Comparison of ENCODE assay signal across 15 mouse cellular contexts in the genomic region with DNA sequence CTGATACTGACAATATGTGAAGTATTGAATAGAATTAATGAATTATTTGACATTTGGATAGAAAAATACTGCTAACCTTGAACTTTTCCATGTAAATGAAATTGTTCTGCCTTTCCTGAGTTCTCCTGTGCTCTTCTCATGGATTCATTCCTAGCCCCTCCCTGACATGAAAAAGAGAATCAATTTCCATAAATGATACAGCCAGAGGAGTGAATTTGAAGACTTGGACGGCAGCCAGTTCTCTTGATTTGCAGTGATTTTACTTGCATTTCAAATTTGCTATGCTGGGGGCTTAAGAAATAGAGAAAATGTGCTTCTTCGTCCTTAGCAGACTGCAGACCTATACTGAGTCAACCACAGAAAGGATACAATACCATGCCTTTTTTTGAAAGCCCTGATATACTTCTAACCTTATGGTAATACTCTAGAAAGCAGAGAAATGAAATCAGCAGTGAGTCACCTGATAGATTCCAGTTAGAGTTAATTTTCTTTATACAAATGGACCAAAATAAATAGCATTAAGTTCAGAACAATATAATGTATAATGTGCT.
DNase-seq lines count a peak whose midpoint lies in the region; ATAC-seq and TF ChIP-seq lines count a peak whose summit lies in the region.
"Had no signal": no experiment of that assay in that cellular context is flagged by ENCODE, and none has a peak within 500 bp of the region (broad histone marks: within the 10 kb centered on the region; RNA-seq: fewer than 3 reads in every experiment).

No protein-coding gene starts in this region.

- WGBS in hindbrain, postnatal 0 days, result 54% methylated on average over 2 of the region's 2 CpGs
- WGBS in hindbrain, embryonic 13.5 days, result 58% methylated on average over 2 of the region's 2 CpGs

- no peak overlapping the region for H3K4me3 ChIP-seq in hindbrain, postnatal 0 days (ENCODE audit: low read length)
- H3K4me3 ChIP-seq in hindbrain, embryonic 13.5 days, result no peak overlapping the region
- H3K4me3 ChIP-seq: embryonic facial prominence, embryonic 13.5 days; liver, embryonic 15.5 days had no signal

- no peaks in the 10 kb centered on the region for H3K27me3 ChIP-seq in hindbrain, postnatal 0 days (ENCODE audit: insufficient read depth, low read length)
- H3K27me3 ChIP-seq in hindbrain, embryonic 13.5 days, result no peaks in the 10 kb centered on the region
- H3K27me3 ChIP-seq: embryonic facial prominence, embryonic 13.5 days; liver, embryonic 15.5 days had no signal

- intact Hi-C loops in heart, postnatal 10 days (cut with DNase I), result no loop called here

- H3K9ac ChIP-seq in hindbrain, postnatal 0 days (replicated peaks; ENCODE audit: low read length), result no peak overlapping the region
- no peak overlapping the region for H3K9ac ChIP-seq in hindbrain, embryonic 13.5 days
- H3K9ac ChIP-seq: embryonic facial prominence, embryonic 13.5 days; liver, embryonic 15.5 days had no signal

- H3K9me3 ChIP-seq in hindbrain, postnatal 0 days (ENCODE audit: low read length), result no peaks in the 10 kb centered on the region
- H3K9me3 ChIP-seq in hindbrain, embryonic 13.5 days, result no peaks in the 10 kb centered on the region
- H3K9me3 ChIP-seq: embryonic facial prominence, embryonic 13.5 days; liver, embryonic 15.5 days had no signal

- no peak for ATAC-seq in hindbrain, postnatal 0 days
- no peak for ATAC-seq in hindbrain, embryonic 13.5 days (ENCODE audit: low FRiP score)
- ATAC-seq: CD4-positive, CD25-positive, alpha-beta regulatory T cell, adult 4 months had no signal

- no peak overlapping the region for H3K27ac ChIP-seq in hindbrain, postnatal 0 days
- no peak overlapping the region for H3K27ac ChIP-seq in hindbrain, embryonic 13.5 days
- H3K27ac ChIP-seq: embryonic facial prominence, embryonic 13.5 days; liver, embryonic 15.5 days had no signal

- no peaks in the 10 kb centered on the region for H3K4me1 ChIP-seq in hindbrain, postnatal 0 days (ENCODE audit: insufficient read depth, low read length)
- no peaks in the 10 kb centered on the region for H3K4me1 ChIP-seq in hindbrain, embryonic 13.5 days (replicated peaks)
- H3K4me1 ChIP-seq: embryonic facial prominence, embryonic 13.5 days; liver, embryonic 15.5 days had no signal

- H3K36me3 ChIP-seq in hindbrain, postnatal 0 days (ENCODE audit: insufficient read depth, low read length), result no peaks in the 10 kb centered on the region
- H3K36me3 ChIP-seq in hindbrain, embryonic 13.5 days, result no peaks in the 10 kb centered on the region
- H3K36me3 ChIP-seq: embryonic facial prominence, embryonic 13.5 days; G1E; liver, embryonic 15.5 days had no signal

- no peak overlapping the region for H3K4me2 ChIP-seq in hindbrain, postnatal 0 days (ENCODE audit: low read depth, low read length)
- no peak overlapping the region for H3K4me2 ChIP-seq in hindbrain, embryonic 13.5 days
- H3K4me2 ChIP-seq: embryonic facial prominence, embryonic 13.5 days; liver, embryonic 15.5 days had no signal

- DNase-seq in cerebellum, postnatal 10 days, result peak; percentile 7 to 10
- DNase-seq in cerebellum, adult 9-11 months, result no peak
- peak; percentile 33 for DNase-seq in hindbrain, postnatal 0 days (ENCODE audit: low spot score)
- peak; percentile 2 to 23 for DNase-seq in right cerebral cortex, adult 2 months (ENCODE audit: low spot score in 2 of 2)
- DNase-seq in right cerebral cortex, postnatal 36 days (ENCODE audit: low spot score in 2 of 2), result no peak
- peak; percentile 4 for DNase-seq in telencephalon, adult 2 months (ENCODE audit: low read depth, low spot score)
- DNase-seq in heart, postnatal 10 days, result no peak
- DNase-seq: cerebellum, adult 11-12 months; heart, adult 11 months; thymus, postnatal 25 days had no signal

- no peak for TF ChIP-seq CTCF in hindbrain, postnatal 0 days (IDR thresholded peaks at IDR 0.05; ENCODE audit: low read depth)

Comparison
In these comparisons a context has a peak if more than half of its experiments do, and no peak if none do; other contexts are left out.
1. DNase-seq: peak in cerebellum, postnatal 10 days (2 of 2), hindbrain, postnatal 0 days (single experiment), right cerebral cortex, adult 2 months (2 of 2) and telencephalon, adult 2 months (single experiment); none in cerebellum, adult 9-11 months (single experiment), right cerebral cortex, postnatal 36 days (0 of 2) and heart, postnatal 10 days (0 of 2).